Mouse (Mus musculus) lung, postnatal 0 days (tissue): Measurements from ENCODE around the gene Dnajb6. TPM values are rescaled to one million over a fixed set of nuclear protein-coding genes. Genes with fewer than 3 reads are reported as not detected.
"Not testable (repeated sequence)": the region's sequence is repeated elsewhere in the genome, so short reads cannot be mapped to it uniquely, and the experiment has no call there.

Experiments
- ATAC-seq: fragments of 200-750 bp; cut with Nextera tagmentation; 2 replicates; pipeline ENCODE4 v1.8.0; 2017; ENCODE audit warnings: moderate library complexity
- DNase-seq: peaks from one replicate; pipeline ENCODE4 v3.0.0-alpha.2; 2016; ENCODE audit warnings: low spot score
- H3K27ac ChIP-seq: fragments of 300-500 bp; sonication (generic); 2 replicates; pipeline ENCODE4 v1.5.1; 2014; ENCODE audit warnings: antibody characterized with exemption, mild to moderate bottlenecking, low read length, mixed read lengths
- H3K27me3 ChIP-seq: fragments of 300-500 bp; sonication (generic); replicated peaks from 2 replicates; pipeline ENCODE4 v1.6.1; 2014; ENCODE audit warnings: low read length, mixed read lengths; ENCODE audit not compliant: insufficient read depth
- H3K36me3 ChIP-seq: fragments of 300-500 bp; sonication (generic); 2 replicates; pipeline ENCODE4 v1.6.1; 2014; ENCODE audit warnings: low read length, mixed read lengths; ENCODE audit not compliant: insufficient read depth
- H3K4me1 ChIP-seq: fragments of 300-500 bp; sonication (generic); 2 replicates; pipeline ENCODE4 v1.6.1; 2014; ENCODE audit warnings: antibody characterized with exemption, low read depth, low read length, mixed read lengths; ENCODE audit not compliant: insufficient read depth
- H3K4me2 ChIP-seq: fragments of 300-500 bp; sonication (generic); replicated peaks from 2 replicates; pipeline ENCODE4 v1.6.1; 2014; ENCODE audit warnings: low read depth, mild to moderate bottlenecking, low read length, moderate library complexity, mixed read lengths
- H3K4me3 ChIP-seq: fragments of 300-500 bp; sonication (generic); 2 replicates; pipeline ENCODE4 v1.5.1; 2014; ENCODE audit warnings: low read depth, low read length
- H3K9ac ChIP-seq: fragments of 300-500 bp; sonication (generic); replicated peaks from 2 replicates; pipeline ENCODE4 v1.6.1; 2014; ENCODE audit warnings: low read depth, mild to moderate bottlenecking
- H3K9me3 ChIP-seq: fragments of 300-500 bp; sonication (generic); 2 replicates; pipeline ENCODE4 v1.6.1; 2016; ENCODE audit warnings: low read length, mixed read lengths
- CTCF ChIP-seq: IDR thresholded peaks from 2 replicates; pipeline ENCODE4 v1.5.1; 2016; ENCODE audit warnings: antibody characterized with exemption, mild to moderate bottlenecking
- EP300 ChIP-seq: IDR thresholded peaks from 2 replicates; pipeline ENCODE4 v1.6.1; 2016; ENCODE audit warnings: antibody characterized with exemption, mild to moderate bottlenecking, control low read depth
- WGBS: fragments of 180-500 bp; shearing (Covaris S2); extraction: QIAGEN DNeasy Blood & Tissue Kit; methylation state at CpG from one replicate; pipeline ENCODE4 v1.1.7; 2014; 5-methylcytosine and 5-hydroxymethylcytosine counted together
- polyA plus RNA-seq: library from polyadenylated mRNA; unstranded; fragments of >200 nt; fragmentation: Nextera tagmentation; extraction: Ambion mirVana; gene quantifications from 2 replicates; pipeline ENCODE4 v1.2.1, GENCODE M21; 2015

Gene Dnajb6
- polyA plus RNA-seq, 1 experiment from 2014 or later: 120 TPM

DNA sequence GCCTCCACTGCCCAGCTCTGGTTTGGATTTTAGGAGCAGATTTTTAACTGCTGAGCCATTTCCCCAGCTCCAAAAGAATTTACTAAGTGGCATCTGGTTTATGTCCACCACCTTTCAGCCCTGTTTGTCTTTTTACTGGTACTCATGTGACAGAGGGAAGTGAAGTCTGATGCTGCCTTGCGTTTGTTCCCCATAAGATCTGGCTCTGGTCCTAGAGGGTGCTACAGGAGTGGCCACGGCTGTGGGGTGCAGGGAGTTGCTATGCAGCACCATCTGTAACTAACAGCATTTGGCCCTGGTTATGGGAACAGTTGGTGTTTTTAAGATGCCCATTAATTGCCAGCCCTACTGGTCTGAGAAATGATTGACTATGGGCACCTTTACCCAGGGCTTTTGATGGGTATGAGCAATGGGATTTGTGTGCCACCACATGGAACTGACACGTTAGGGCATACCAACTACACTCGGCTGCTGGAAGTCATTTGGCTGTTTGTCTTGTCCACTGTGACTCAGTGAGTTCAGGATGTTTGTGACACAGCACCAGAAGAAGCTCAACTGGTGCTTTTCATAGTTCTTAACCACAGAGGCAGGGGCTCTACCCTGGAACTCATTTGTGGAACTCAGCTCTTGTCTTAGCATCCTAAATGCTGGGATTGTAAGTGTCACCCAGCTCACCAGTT, 37.3 kb downstream of the Dnajb6 start:
- 58% methylated on average over 4 of the region's 4 CpGs for WGBS
- peaks cover 10% of the 10 kb centered on the region; the same call in 1 of the 2 replicates for H3K36me3 ChIP-seq
- no peak overlapping the region for H3K9ac ChIP-seq
- no peaks in the 10 kb centered on the region for H3K9me3 ChIP-seq
- H3K4me2 ChIP-seq: no peak overlapping the region
- peak; percentile 41 for DNase-seq
- H3K27ac ChIP-seq: no peak overlapping the region
- no peak for TF ChIP-seq CTCF
- no peak for TF ChIP-seq EP300
- H3K4me1 ChIP-seq: no peaks in the 10 kb centered on the region
- no peak overlapping the region for H3K4me3 ChIP-seq
- no peaks in the 10 kb centered on the region for H3K27me3 ChIP-seq
- ATAC-seq: peak; percentile 72

DNA sequence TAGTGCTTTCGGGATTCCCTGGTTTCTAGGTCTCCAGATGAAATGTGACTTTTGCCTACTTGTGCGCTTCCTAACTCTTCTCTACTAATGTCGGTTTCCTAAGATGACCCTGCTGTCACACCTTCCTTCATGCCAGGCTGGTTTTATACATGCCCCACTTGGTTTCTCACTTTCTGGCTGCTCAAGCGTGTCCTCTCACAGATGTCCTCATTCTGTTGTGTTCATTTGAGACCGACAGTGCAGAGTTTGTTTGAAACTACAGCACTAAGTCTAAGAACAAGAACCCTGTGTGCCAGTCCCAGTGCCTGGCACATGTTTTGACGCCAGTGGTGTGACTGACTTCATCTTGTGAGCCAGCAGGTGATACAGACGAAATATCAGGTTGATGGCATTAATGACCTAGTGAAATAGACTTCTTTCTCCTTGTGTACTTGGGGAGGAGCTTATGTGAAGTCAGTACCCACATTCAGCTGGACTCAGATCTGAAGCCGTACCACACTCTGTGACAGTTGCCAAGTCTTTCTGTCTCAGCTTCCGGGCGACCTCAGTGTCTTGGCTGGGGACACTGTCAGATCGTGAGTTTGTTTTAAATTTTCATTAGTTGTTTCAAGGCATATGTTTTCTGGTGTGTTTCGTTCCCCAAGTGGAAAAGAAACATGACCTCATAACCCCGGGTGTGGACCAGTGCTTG, 38.1 kb downstream of the Dnajb6 start:
- WGBS: 85% methylated on average over 13 of the region's 13 CpGs
- TF ChIP-seq CTCF (no peak), EP300 (no peak)
- H3K4me1 ChIP-seq: no peaks in the 10 kb centered on the region
- no peak overlapping the region for H3K27ac ChIP-seq
- no peak overlapping the region for H3K4me2 ChIP-seq
- DNase-seq (no peak), ATAC-seq (no peak)
- no peaks in the 10 kb centered on the region for H3K27me3 ChIP-seq
- 0 out of 2 replicates have a peak, but pooled peaks cover 4% of the 10 kb centered on the region for H3K36me3 ChIP-seq
- no peak overlapping the region for H3K9ac ChIP-seq
- no peaks in the 10 kb centered on the region for H3K9me3 ChIP-seq
- no peak overlapping the region for H3K4me3 ChIP-seq

DNA sequence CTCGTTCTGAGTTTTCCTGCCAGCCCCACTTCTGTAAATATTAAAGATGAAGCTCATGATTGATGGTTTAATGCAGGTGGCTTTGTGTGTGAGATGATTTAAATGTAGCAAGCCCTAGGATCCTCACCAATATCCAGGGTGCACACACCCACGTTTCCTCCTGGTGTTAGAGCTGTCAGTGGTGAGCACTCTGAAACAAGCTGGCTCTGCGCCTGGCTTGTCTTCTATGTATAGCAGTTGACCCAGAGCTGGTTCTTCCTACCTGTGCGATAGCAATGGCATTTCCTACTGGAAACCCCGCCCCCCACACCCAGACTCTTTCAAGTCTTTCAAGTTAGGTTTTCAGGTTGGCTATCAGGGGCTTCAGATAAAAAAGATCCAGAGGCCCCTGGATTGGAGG, 39.9 kb downstream of the Dnajb6 start:
- Histone ChIP-seq H3K27me3 (no peaks in the 10 kb centered on the region), H3K4me2 (no peak overlapping the region), H3K9me3 (no peaks in the 10 kb centered on the region), H3K4me1 (no peaks in the 10 kb centered on the region), H3K9ac (no peak overlapping the region), H3K36me3 (peaks cover 12% of the 10 kb centered on the region; the same call in 1 of the 2 replicates), H3K4me3 (no peak overlapping the region), H3K27ac (no peak overlapping the region)
- ATAC-seq (no peak), DNase-seq (no peak)
- TF ChIP-seq EP300: no peak
- TF ChIP-seq CTCF: no peak
- 63% methylated on average over 5 of the region's 5 CpGs for WGBS

DNA sequence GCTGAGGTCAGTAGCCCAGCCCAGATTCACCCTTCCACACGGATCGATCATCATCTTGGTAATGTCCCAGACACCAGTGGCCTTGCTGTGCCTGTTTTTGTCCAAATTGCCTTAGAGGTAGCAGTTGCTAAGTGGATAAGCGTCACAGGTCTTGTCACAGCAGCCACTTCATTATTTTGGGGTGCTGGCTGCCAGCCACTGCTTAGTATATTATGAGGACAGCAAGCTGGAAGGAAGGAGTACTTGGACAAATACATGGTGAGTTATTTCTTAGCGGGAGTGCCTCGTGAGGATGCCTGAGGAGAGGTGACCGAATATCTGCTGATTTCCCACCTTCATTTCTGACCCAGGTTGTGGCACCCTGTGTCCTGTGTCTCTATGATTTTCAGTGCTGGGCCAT, 42.5 kb downstream of the Dnajb6 start:
- no peaks in the 10 kb centered on the region for H3K27me3 ChIP-seq
- ATAC-seq (no peak), DNase-seq (no peak)
- TF ChIP-seq CTCF: no peak
- TF ChIP-seq EP300: no peak
- H3K27ac ChIP-seq: no peak overlapping the region
- H3K9me3 ChIP-seq: no peaks in the 10 kb centered on the region
- peaks cover 16% of the 10 kb centered on the region; the same call in 1 of the 2 replicates for H3K36me3 ChIP-seq
- no peak overlapping the region for H3K9ac ChIP-seq
- WGBS: 73% methylated on average over 6 of the region's 6 CpGs
- H3K4me3 ChIP-seq: no peak overlapping the region
- H3K4me2 ChIP-seq: no peak overlapping the region
- H3K4me1 ChIP-seq: no peaks in the 10 kb centered on the region

DNA sequence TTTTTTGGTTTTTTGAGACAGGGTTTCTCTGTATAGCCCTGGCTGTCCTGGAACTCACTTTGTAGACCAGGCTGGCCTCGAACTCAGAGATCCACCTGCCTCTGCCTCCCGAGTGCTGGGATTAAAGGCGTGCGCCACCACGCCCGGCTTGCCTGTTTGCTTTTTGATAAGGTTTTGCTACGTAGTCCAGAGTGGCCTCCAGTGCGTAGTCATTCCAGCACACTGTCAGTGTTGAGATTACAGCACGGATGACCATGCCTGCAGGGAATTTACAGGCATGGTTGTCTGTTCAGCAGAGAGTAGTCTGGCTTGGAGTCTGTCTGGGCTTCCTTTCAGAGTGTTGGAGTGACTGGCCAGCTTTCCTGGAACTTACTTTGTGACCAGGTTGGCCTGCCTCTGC, 44.2 kb downstream of the Dnajb6 start:
- DNase-seq, H3K4me1 ChIP-seq, H3K4me3 ChIP-seq, H3K9me3 ChIP-seq, ATAC-seq, H3K27ac ChIP-seq, H3K9ac ChIP-seq, H3K4me2 ChIP-seq, H3K27me3 ChIP-seq: not testable (repeated sequence)
- peaks cover 16% of the 10 kb centered on the region; the same call in 1 of the 2 replicates for H3K36me3 ChIP-seq
- WGBS: 75% methylated on average over 8 of the region's 9 CpGs

DNA sequence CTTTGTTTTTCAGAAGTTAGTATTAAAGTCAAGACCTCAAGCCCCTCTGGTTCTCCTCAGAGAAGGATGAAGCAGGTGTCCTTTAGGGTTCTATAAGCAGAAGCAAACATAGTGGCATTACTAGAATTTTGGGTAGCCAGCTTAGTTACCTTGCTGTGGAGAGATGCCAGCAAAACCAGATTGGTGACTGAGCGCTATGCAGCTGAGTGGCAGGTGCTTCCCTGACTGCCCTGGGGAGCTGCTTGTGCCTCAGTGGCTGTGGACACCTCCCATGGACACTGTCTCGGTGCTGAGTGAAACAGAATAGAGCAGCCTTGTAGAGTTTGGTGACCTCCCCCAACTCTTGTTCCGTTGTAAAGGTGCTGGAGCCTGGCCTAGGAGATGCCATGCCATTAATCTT, 46.8 kb downstream of the Dnajb6 start:
- Histone ChIP-seq H3K9ac (no peak overlapping the region), H3K36me3 (peaks cover 12% of the 10 kb centered on the region; the same call in 1 of the 2 replicates), H3K27me3 (no peaks in the 10 kb centered on the region), H3K27ac (no peak overlapping the region), H3K4me2 (no peak overlapping the region), H3K9me3 (no peaks in the 10 kb centered on the region), H3K4me3 (no peak overlapping the region), H3K4me1 (no peaks in the 10 kb centered on the region)
- DNase-seq (no peak), ATAC-seq (no peak)
- WGBS: 95% methylated on average over 3 of the region's 3 CpGs
- no peak for TF ChIP-seq CTCF
- TF ChIP-seq EP300: no peak

DNA sequence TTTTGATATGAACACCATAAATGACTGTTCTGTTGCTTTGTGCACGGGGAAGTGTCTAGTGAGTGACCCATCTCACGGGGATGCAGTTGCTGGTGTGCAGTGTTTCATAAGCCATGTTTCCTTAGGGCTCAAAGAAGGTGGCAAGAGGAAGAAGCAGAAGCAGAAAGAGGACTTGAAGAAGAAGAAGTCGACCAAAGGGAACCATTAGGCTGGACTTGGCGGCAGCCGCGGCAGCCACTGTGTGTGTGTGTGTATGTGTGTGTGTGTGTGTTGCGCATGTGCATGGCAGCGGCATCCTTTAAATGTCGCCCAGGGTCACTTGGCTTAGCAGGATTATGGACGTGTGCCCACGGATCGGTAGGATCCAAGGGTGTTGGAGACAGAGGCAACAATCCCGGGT, 49.4 kb downstream of the Dnajb6 start:
- not testable (repeated sequence) for H3K27me3 ChIP-seq, H3K27ac ChIP-seq, ATAC-seq, H3K36me3 ChIP-seq, DNase-seq, H3K4me2 ChIP-seq, H3K9ac ChIP-seq, H3K4me1 ChIP-seq, H3K9me3 ChIP-seq, H3K4me3 ChIP-seq
- WGBS: 89% methylated on average over 8 of the region's 13 CpGs

DNA sequence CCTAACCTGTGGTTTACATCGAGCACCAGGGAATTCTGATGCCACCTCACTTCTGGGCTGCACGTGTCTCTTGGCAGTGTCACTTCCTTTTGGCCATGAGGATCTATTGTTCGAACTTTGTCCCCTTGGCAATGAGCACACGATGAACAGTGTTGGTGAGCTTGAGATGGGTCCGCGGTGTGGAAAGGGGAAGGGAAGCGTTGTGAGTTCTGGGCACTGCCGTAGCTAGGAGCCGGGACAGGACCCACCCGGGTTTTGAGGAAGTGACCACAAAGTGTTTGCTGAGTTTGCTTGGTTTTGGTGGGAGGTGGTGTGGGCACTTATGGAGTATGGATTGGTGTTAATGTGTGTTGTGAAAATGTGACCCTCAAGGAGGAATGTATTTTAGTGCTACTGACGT, 50.5 kb downstream of the Dnajb6 start:
- not testable (repeated sequence) for H3K36me3 ChIP-seq, H3K4me1 ChIP-seq, H3K9me3 ChIP-seq, H3K4me2 ChIP-seq, H3K4me3 ChIP-seq, H3K9ac ChIP-seq, H3K27ac ChIP-seq, DNase-seq, ATAC-seq, H3K27me3 ChIP-seq
- WGBS: 95% methylated on average over 1 of the region's 11 CpGs

DNA sequence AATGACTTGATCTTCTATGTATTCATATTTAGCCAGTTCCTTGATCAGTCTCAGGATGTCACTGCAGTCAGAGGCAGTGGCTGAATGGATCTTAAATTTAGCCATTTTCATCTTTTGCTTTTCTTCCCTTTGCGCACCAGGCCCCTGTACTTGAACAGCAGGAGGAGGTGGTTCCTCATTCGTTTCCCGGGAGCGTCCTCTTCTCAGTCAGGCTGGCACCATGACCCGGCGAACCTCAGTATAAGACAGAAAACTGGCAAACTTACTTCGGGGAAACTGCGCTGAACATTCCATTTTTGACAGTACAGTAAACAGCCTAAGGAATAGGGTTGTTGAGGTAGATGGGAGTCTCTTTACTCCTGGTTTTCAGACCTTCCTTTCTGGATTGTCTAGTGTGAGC, 59.4 kb downstream of the Dnajb6 start:
- 95% methylated on average over 5 of the region's 8 CpGs for WGBS
- H3K27me3 ChIP-seq, DNase-seq, H3K9me3 ChIP-seq, H3K4me3 ChIP-seq, H3K4me2 ChIP-seq, H3K27ac ChIP-seq, H3K4me1 ChIP-seq, H3K9ac ChIP-seq, H3K36me3 ChIP-seq, ATAC-seq: not testable (repeated sequence)
